Comparison of ENCODE assay signal across 15 mouse cellular contexts in genomic region chr4:43729126-43729525, GRCm38 (mm10). TPM values are rescaled to one million over a fixed set of nuclear protein-coding genes. Genes with fewer than 3 reads are reported as not detected.
DNase-seq lines count a peak whose midpoint lies in the region; ATAC-seq and TF ChIP-seq lines count a peak whose summit lies in the region.
"Had no signal": no experiment of that assay in that cellular context is flagged by ENCODE, and none has a peak within 500 bp of the region (broad histone marks: within the 10 kb centered on the region; RNA-seq: fewer than 3 reads in every experiment).

No protein-coding gene starts in this region.

- H3K27me3 ChIP-seq in liver, embryonic 13.5 days: no peaks in the 10 kb centered on the region

- H3K27ac ChIP-seq in gastrocnemius, adult 2 months: peak overlapping the region; percentile 95
- peak overlapping the region; percentile 57 for H3K27ac ChIP-seq in layer of hippocampus, adult 2 months
- peak overlapping the region; percentile 64 for H3K27ac ChIP-seq in liver, embryonic 13.5 days
- H3K27ac ChIP-seq: hindbrain, embryonic 10.5 days; midbrain, embryonic 10.5 days had no signal

- 22% methylated on average over 3 of the region's 3 CpGs for WGBS in liver, embryonic 13.5 days (ENCODE audit: insufficient replicate concordance)

- intact Hi-C loops in gastrocnemius, adult 2 months (cut with DNase I): loop anchor here (5.0 kb wide), 1 partner anchor 133 kb away; no protein-coding TSS in a partner anchor

- TF ChIP-seq CTCF in gastrocnemius, adult 2 months (IDR thresholded peaks at IDR 0.05): no peak
- no peak for TF ChIP-seq CTCF in layer of hippocampus, adult 2 months (conservative IDR thresholded peaks at IDR 0.05)

- H3K9ac ChIP-seq in liver, embryonic 13.5 days: no peak overlapping the region

- H3K4me1 ChIP-seq in liver, embryonic 13.5 days (replicated peaks): peaks cover 54% of the 10 kb centered on the region

- DNase-seq in gastrocnemius, adult 2 months: no peak
- no peak for DNase-seq in gastrocnemius, adult 18-20 months (ENCODE audit: low spot score)
- no peak for DNase-seq in layer of hippocampus, adult 2 months (ENCODE audit: low spot score in 2 of 2)
- no peak for DNase-seq in layer of hippocampus, adult 9-11 months
- peak; percentile 80 for DNase-seq in adipocyte (ENCODE audit: low spot score)
- DNase-seq in liver, embryonic 13.5 days: no peak
- no peak for DNase-seq in ovary, postnatal 14 days (ENCODE audit: low spot score)
- no peak for DNase-seq in urinary bladder, adult 18-20 months (ENCODE audit: low spot score in 2 of 2)
- DNase-seq: cerebellum, postnatal 36 days; layer of hippocampus, postnatal 36 days; thymus, postnatal 25 days had no signal

- ATAC-seq in liver, embryonic 13.5 days (ENCODE audit: low read depth): no peak

- no peaks in the 10 kb centered on the region for H3K36me3 ChIP-seq in liver, embryonic 13.5 days
- H3K36me3 ChIP-seq: hindbrain, embryonic 10.5 days; midbrain, embryonic 10.5 days had no signal

- H3K4me2 ChIP-seq in liver, embryonic 13.5 days: no peak overlapping the region

- H3K9me3 ChIP-seq in liver, embryonic 13.5 days (replicated peaks): no peaks in the 10 kb centered on the region
- H3K9me3 ChIP-seq: hindbrain, embryonic 10.5 days; midbrain, embryonic 10.5 days had no signal

- peak overlapping the region; percentile 60 for H3K4me3 ChIP-seq in gastrocnemius, adult 2 months
- no peak overlapping the region for H3K4me3 ChIP-seq in layer of hippocampus, adult 2 months
- no peak overlapping the region for H3K4me3 ChIP-seq in liver, embryonic 13.5 days (replicated peaks)
- H3K4me3 ChIP-seq: hindbrain, embryonic 10.5 days; midbrain, embryonic 10.5 days had no signal

RNA-seq across cellular contexts. Expression of gene Spaar, which starts 0.7 kb away (rescaled TPM):
- 1 to 10 TPM; 1.4 to 2.3 TPM for total RNA-seq in gastrocnemius, adult 2 months (2021)
- total RNA-seq in gastrocnemius, adult 18-20 months (2021): 1 to 10 TPM; 1.1 to 1.3 TPM
- total RNA-seq in layer of hippocampus, adult 2 months (2021): under 1 TPM; 0.97 to 0.98 TPM
- polyA plus RNA-seq in liver, embryonic 13.5 days (2015; fragmentation: Nextera tagmentation; extraction: Ambion mirVana): not detected in 2 replicates
- polyA plus RNA-seq: hindbrain, embryonic 10.5 days had no signal

RNA-seq across cellular contexts. Expression of gene Hrct1, which starts 2.1 kb away (rescaled TPM):
- total RNA-seq in gastrocnemius, adult 2 months (2021): 1 to 10 TPM; 1.1 to 2.4 TPM
- 1 to 10 TPM; 1.7 to 2.5 TPM for total RNA-seq in gastrocnemius, adult 18-20 months (2021)
- 1 to 10 TPM in 1 of 2 experiments, under 1 TPM in 1; 0.39 to 1.2 TPM for total RNA-seq in layer of hippocampus, adult 2 months (2021)
- polyA plus RNA-seq in liver, embryonic 13.5 days (2015; fragmentation: Nextera tagmentation; extraction: Ambion mirVana): 0.09 and 0.17 TPM in 2 replicates
- polyA plus RNA-seq: midbrain, embryonic 10.5 days had no signal

RNA-seq across cellular contexts. Expression of gene Olfr71, which starts 19.1 kb away (rescaled TPM):
- not detected for total RNA-seq in gastrocnemius, adult 2 months (2021)
- not detected for total RNA-seq in gastrocnemius, adult 18-20 months (2021)
- not detected for total RNA-seq in layer of hippocampus, adult 2 months (2021)
- polyA plus RNA-seq in liver, embryonic 13.5 days (2015; fragmentation: Nextera tagmentation; extraction: Ambion mirVana): not detected in 2 replicates
- total RNA-seq: ES-E14; layer of hippocampus, postnatal 36 days had no signal
- polyA plus RNA-seq: hindbrain, embryonic 10.5 days; limb, embryonic 14.5 days; midbrain, embryonic 10.5 days had no signal

RNA-seq across cellular contexts. Expression of gene Olfr70, which starts 28.5 kb away (rescaled TPM):
- total RNA-seq in gastrocnemius, adult 2 months (2021): not detected
- not detected for total RNA-seq in gastrocnemius, adult 18-20 months (2021)
- total RNA-seq in layer of hippocampus, adult 2 months (2021): not detected
- not detected in 2 replicates for polyA plus RNA-seq in liver, embryonic 13.5 days (2015; fragmentation: Nextera tagmentation; extraction: Ambion mirVana)
- total RNA-seq: ES-E14; layer of hippocampus, postnatal 36 days had no signal
- polyA plus RNA-seq: hindbrain, embryonic 10.5 days; limb, embryonic 14.5 days; midbrain, embryonic 10.5 days had no signal

RNA-seq across cellular contexts. Expression of gene Olfr159, which starts 41.7 kb away (rescaled TPM):
- total RNA-seq in gastrocnemius, adult 2 months (2021): not detected
- total RNA-seq in gastrocnemius, adult 18-20 months (2021): not detected
- not detected for total RNA-seq in layer of hippocampus, adult 2 months (2021)
- polyA plus RNA-seq in liver, embryonic 13.5 days (2015; fragmentation: Nextera tagmentation; extraction: Ambion mirVana): not detected in 2 replicates
- total RNA-seq: ES-E14; layer of hippocampus, postnatal 36 days had no signal
- polyA plus RNA-seq: hindbrain, embryonic 10.5 days; limb, embryonic 14.5 days; midbrain, embryonic 10.5 days had no signal
